Mouse (Mus musculus) limb, embryonic 14.5 days (tissue): ENCODE data around the gene Taf10. TPM values are rescaled to one million over a fixed set of nuclear protein-coding genes. Genes with fewer than 3 reads are reported as not detected.

ENCODE experiments used
- ATAC-seq: fragments of 200-750 bp; cut with Nextera tagmentation; 2 replicates; pipeline ENCODE4 v1.8.0; 2017; ENCODE audit warnings: low read depth, moderate number of reproducible peaks, moderate TSS enrichment; ENCODE audit not compliant: low FRiP score
- DNase-seq: peaks from one replicate; pipeline ENCODE4 v3.0.0-alpha.2; 2015; ENCODE audit warnings: low spot score
- H3K27ac ChIP-seq: fragments of 300-500 bp; sonication (generic); replicated peaks from 2 replicates; pipeline ENCODE4 v1.5.1; 2014; ENCODE audit warnings: low read depth, mild to moderate bottlenecking, low read length, moderate library complexity, mixed read lengths
- H3K27me3 ChIP-seq: fragments of 300-500 bp; sonication (generic); 2 replicates; pipeline ENCODE4 v1.6.1; 2014; ENCODE audit warnings: low read length, mixed read lengths; ENCODE audit not compliant: control insufficient read depth, insufficient read depth
- H3K36me3 ChIP-seq: fragments of 300-500 bp; sonication (generic); 2 replicates; pipeline ENCODE4 v1.6.1; 2014; ENCODE audit warnings: mild to moderate bottlenecking, low read length, moderate library complexity, mixed read lengths; ENCODE audit not compliant: control insufficient read depth, insufficient read depth
- H3K4me1 ChIP-seq: fragments of 300-500 bp; sonication (generic); 2 replicates; pipeline ENCODE4 v1.6.1; 2014; ENCODE audit warnings: antibody characterized with exemption, low read length, mixed read lengths; ENCODE audit not compliant: control insufficient read depth, insufficient read depth
- H3K4me2 ChIP-seq: fragments of 300-500 bp; sonication (generic); replicated peaks from 2 replicates; pipeline ENCODE4 v1.6.1; 2014; ENCODE audit warnings: low read depth, mild to moderate bottlenecking, low read length, moderate library complexity; ENCODE audit not compliant: severe bottlenecking
- H3K4me3 ChIP-seq: fragments of 300-500 bp; sonication (generic); replicated peaks from 2 replicates; pipeline ENCODE4 v1.5.1; 2014; ENCODE audit warnings: low read length
- H3K9ac ChIP-seq: fragments of 300-500 bp; sonication (generic); 2 replicates; pipeline ENCODE4 v1.6.1; 2014; ENCODE audit warnings: mild to moderate bottlenecking, low read depth, low read length, moderate library complexity; ENCODE audit not compliant: severe bottlenecking
- H3K9me3 ChIP-seq: fragments of 300-500 bp; sonication (generic); 2 replicates; pipeline ENCODE4 v1.6.1; 2016; ENCODE audit warnings: low read length; ENCODE audit not compliant: control insufficient read depth
- POLR2A ChIP-seq: fragments of 200-500 bp; IDR thresholded peaks from 2 replicates; pipeline ENCODE4 v1.8.0; 2012; ENCODE audit warnings: inconsistent platforms, mild to moderate bottlenecking, moderate library complexity, borderline replicate concordance; ENCODE audit not compliant: insufficient read depth, insufficient read length; ENCODE audit errors: extremely low read depth
- WGBS: fragments of 180-500 bp; shearing (Covaris S2); extraction: QIAGEN DNeasy Blood & Tissue Kit; methylation state at CpG from one replicate; pipeline ENCODE4 v1.1.7; 2014; 5-methylcytosine and 5-hydroxymethylcytosine counted together
- polyA plus RNA-seq, 2 experiments: library from polyadenylated mRNA; depleted of rRNA in 1 of 2; stranded (reverse) in 1 of 2; unstranded in 1 of 2; fragments of >200 nt; fragmentation: Nextera tagmentation in 1 of 2; extraction: Ambion mirVana in 1 of 2; gene quantifications; 2 replicates each; pipeline versions ENCODE4 v1.2.1 to v1.2.3; 2012 to 2014

Gene Taf10
- polyA plus RNA-seq, 2 experiments: 163 to 251 TPM

DNA sequence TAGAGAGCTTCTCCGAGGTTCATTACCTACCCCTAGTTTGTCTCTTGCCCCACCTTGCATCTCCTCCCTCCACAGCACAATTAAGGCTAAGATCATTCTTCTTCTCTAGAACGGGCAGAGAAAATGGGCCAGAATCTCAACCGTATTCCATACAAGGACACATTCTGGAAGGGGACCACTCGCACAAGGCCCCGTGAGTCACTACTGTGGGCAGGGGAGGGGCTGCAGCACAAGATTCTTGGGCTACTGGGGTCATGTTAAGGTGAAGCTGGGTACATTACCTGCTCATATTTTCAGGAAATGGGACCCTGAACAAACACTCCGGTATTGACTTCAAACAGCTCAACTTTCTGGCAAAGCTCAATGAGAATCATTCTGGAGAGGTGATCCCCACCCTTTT is 3.3 kb downstream of the Taf10 start:
- no peak overlapping the region for H3K27ac ChIP-seq
- no peak overlapping the region for H3K4me2 ChIP-seq
- no peaks in the 10 kb centered on the region for H3K9me3 ChIP-seq
- H3K4me3 ChIP-seq: no peak overlapping the region
- no peak for TF ChIP-seq POLR2A
- H3K27me3 ChIP-seq: no peaks in the 10 kb centered on the region
- DNase-seq: no peak
- peaks cover 34% of the 10 kb centered on the region for H3K36me3 ChIP-seq
- 81% methylated on average over 6 of the region's 6 CpGs for WGBS
- H3K9ac ChIP-seq: no peak overlapping the region
- no peak for ATAC-seq
- H3K4me1 ChIP-seq: peaks cover 18% of the 10 kb centered on the region

GRCm38 (mm10) chr7:105740089-105740795 is 3.9 kb downstream of the Taf10 start:
- DNase-seq (no peak), ATAC-seq (no peak)
- no peaks in the 10 kb centered on the region for H3K27me3 ChIP-seq
- peaks cover 34% of the 10 kb centered on the region for H3K36me3 ChIP-seq
- peaks cover 18% of the 10 kb centered on the region for H3K4me1 ChIP-seq
- no peak overlapping the region for H3K4me3 ChIP-seq
- WGBS: 92% methylated on average over 13 of the region's 13 CpGs
- H3K9me3 ChIP-seq: no peaks in the 10 kb centered on the region
- H3K9ac ChIP-seq: no peak overlapping the region
- H3K4me2 ChIP-seq: no peak overlapping the region
- no peak overlapping the region for H3K27ac ChIP-seq
- TF ChIP-seq POLR2A: no peak

GRCm38 (mm10) chr7:105738948-105739347 is 5.2 kb downstream of the Taf10 start:
- Histone ChIP-seq H3K27me3 (no peaks in the 10 kb centered on the region), H3K4me3 (0 out of 2 replicates have a peak overlapping the region, but pooled peaks have one; percentile 86), H3K9ac (peak overlapping the region; percentile 29; the same call in 1 of the 2 replicates), H3K27ac (peak overlapping the region; percentile 75), H3K4me2 (peak overlapping the region; percentile 66), H3K4me1 (peaks cover 25% of the 10 kb centered on the region), H3K9me3 (no peaks in the 10 kb centered on the region), H3K36me3 (peaks cover 43% of the 10 kb centered on the region)
- peak; percentile 69 for ATAC-seq
- DNase-seq: peak; percentile 84
- TF ChIP-seq POLR2A: no peak
- 16% methylated on average over 3 of the region's 3 CpGs for WGBS

- ATAC-seq: no peak
- TF ChIP-seq POLR2A: no peak
- Histone ChIP-seq H3K27ac (peak overlapping the region; percentile 75), H3K27me3 (no peaks in the 10 kb centered on the region), H3K4me2 (peak overlapping the region; percentile 66), H3K4me3 (peak overlapping the region; percentile 86), H3K4me1 (peaks cover 25% of the 10 kb centered on the region), H3K9ac (0 out of 2 replicates have a peak overlapping the region, but pooled peaks have one; percentile 89), H3K36me3 (peaks cover 50% of the 10 kb centered on the region), H3K9me3 (no peaks in the 10 kb centered on the region)
- DNase-seq: no peak
- WGBS: 76% methylated on average over 2 of the region's 2 CpGs
Observed at GRCm38 (mm10) chr7:105738286-105738685, 5.9 kb downstream of the Taf10 start.

GRCm38 (mm10) chr7:105737648-105738047 is 6.5 kb downstream of the Taf10 start:
- Histone ChIP-seq H3K27ac (no peak overlapping the region), H3K36me3 (peaks cover 52% of the 10 kb centered on the region), H3K9me3 (no peaks in the 10 kb centered on the region), H3K27me3 (no peaks in the 10 kb centered on the region), H3K4me2 (peak overlapping the region; percentile 66), H3K9ac (peak overlapping the region; percentile 89), H3K4me1 (peaks cover 25% of the 10 kb centered on the region), H3K4me3 (peak overlapping the region; percentile 86)
- DNase-seq (no peak), ATAC-seq (no peak)
- WGBS: 31% methylated on average over 3 of the region's 3 CpGs
- no peak for TF ChIP-seq POLR2A
